Mouse (Mus musculus) neural tube, embryonic 14.5 days (tissue): ENCODE data around the gene Cd209f. TPM values are rescaled to one million over a fixed set of nuclear protein-coding genes. Genes with fewer than 3 reads are reported as not detected.

Source experiments
- polyA plus RNA-seq: library from polyadenylated mRNA; unstranded; fragments of >200 nt; fragmentation: Nextera tagmentation; extraction: Ambion mirVana; gene quantifications from 2 replicates; pipeline ENCODE4 v1.2.1, GENCODE M21; 2014

Cd209f gene
- polyA plus RNA-seq, 1 experiment from 2014 or later, result not detected

Other genes starting within 250 kb of the Cd209f start
- not detected in 2 replicates for gene Cd209d, start 227.3 kb downstream of the Cd209f start, polyA plus RNA-seq
- not detected in 2 replicates for gene Cd209b, start 179.0 kb downstream of the Cd209f start, polyA plus RNA-seq
- gene Cd209c, start 151.1 kb downstream of the Cd209f start, polyA plus RNA-seq, result 0.64 and 0.88 TPM in 2 replicates
- not detected in 2 replicates for gene Cd209g, start 28.3 kb upstream of the Cd209f start, polyA plus RNA-seq
- gene Evi5l, start 60.7 kb upstream of the Cd209f start, polyA plus RNA-seq, result 86.7 and 96.4 TPM in 2 replicates
- gene Prr36, start 111.6 kb upstream of the Cd209f start, polyA plus RNA-seq, result 48.5 and 53.3 TPM in 2 replicates
- 0.07 TPM in 1 of 2 replicates, not detected in the other for gene Lrrc8e, start 121.0 kb upstream of the Cd209f start, polyA plus RNA-seq
- gene Map2k7, start 132.9 kb upstream of the Cd209f start, polyA plus RNA-seq, result 17.4 and 22.1 TPM in 2 replicates
- 0.89 and 1.3 TPM in 2 replicates for gene Gm49320, start 133.0 kb upstream of the Cd209f start, polyA plus RNA-seq
- 4.2 and 6.5 TPM in 2 replicates for gene Tgfbr3l, start 142.4 kb upstream of the Cd209f start, polyA plus RNA-seq
- 57.9 and 69.0 TPM in 2 replicates for gene Snapc2, start 147.2 kb upstream of the Cd209f start, polyA plus RNA-seq
- 203 and 212 TPM in 2 replicates for gene Ctxn1, start 153.4 kb upstream of the Cd209f start, polyA plus RNA-seq
- gene Timm44, start 170.1 kb upstream of the Cd209f start, polyA plus RNA-seq, result 52.2 and 52.3 TPM in 2 replicates
- gene Ccl25, start 219.4 kb upstream of the Cd209f start, polyA plus RNA-seq, result 21.4 and 24.3 TPM in 2 replicates
- gene Elavl1, start 219.6 kb upstream of the Cd209f start, polyA plus RNA-seq, result 106 and 120 TPM in 2 replicates